Mouse (Mus musculus) ovary, postnatal 10 days (tissue): Measurements from ENCODE around the gene Adcy6.

ENCODE experiments used
- DNase-seq: peaks from one replicate; pipeline ENCODE4 v3.0.0; 2022; ENCODE audit warnings: low spot score

The Adcy6 gene

GRCm38 (mm10) chr15:98609331-98610130, at the start of gene Adcy6:
Gene Adcy6 (minus strand): TSS chr15:98610076.
- peak; percentile 70 for DNase-seq

DNA sequence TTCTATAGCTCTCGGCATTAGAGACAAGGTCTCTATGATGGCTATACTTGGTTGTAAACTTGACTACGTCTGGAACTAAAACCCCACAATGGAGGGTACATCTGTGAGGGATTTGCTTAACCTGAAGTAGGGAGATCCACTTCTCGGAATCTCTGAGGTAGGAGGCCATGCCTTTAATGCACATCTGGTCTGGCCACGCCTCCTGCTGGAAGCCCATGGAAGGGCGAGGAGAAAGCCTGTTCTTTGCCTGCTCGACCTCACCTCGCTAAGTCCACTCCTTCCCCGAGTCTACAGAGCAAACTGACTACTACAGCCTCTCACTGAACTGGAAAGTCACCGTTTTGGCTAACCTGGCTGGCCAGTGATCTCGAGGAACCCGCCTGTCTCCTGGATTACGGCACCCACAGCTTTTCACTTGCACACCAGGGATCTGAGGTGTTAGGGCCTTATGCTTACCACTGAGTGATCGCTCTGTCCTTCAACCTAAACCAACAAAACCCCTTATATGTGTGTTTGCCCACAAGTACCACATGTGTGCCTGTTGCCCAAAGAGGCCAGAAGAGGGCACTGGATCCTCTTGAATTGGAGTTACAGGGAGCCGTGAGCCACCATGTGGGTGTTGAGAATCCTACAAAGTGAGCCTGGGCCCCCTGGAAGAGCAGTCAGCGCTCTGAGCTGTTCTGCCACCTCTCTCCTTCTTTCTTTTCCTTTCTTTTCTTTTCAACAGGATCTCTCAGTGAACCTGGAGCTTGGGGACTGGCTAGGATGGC, 47.3 kb upstream of the Adcy6 start:
- DNase-seq = no peak

DNA sequence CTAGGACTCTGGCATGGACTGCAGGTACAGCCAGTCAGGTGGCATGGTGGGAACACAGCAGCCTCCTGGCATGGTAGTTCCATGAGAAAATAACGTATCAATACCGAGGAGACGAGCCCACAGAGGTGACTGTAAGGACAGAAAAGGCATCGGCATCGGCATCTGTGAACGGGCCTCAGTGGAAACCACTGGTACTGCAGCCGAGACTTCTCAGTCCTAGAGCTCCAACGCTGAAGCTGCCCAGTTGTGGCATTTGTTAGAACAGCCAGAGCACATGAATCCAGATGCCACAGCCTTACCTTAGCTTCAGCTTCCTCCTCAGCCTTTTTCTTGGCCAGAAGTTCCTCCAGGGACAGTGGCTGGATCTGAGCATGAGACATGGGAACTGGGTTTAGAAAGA, 42.3 kb upstream of the Adcy6 start:
- DNase-seq = no peak

GRCm38 (mm10) chr15:98651431-98651830, 41.6 kb upstream of the Adcy6 start:
- DNase-seq = no peak

GRCm38 (mm10) chr15:98648071-98648470, 38.2 kb upstream of the Adcy6 start:
- no peak for DNase-seq

DNA sequence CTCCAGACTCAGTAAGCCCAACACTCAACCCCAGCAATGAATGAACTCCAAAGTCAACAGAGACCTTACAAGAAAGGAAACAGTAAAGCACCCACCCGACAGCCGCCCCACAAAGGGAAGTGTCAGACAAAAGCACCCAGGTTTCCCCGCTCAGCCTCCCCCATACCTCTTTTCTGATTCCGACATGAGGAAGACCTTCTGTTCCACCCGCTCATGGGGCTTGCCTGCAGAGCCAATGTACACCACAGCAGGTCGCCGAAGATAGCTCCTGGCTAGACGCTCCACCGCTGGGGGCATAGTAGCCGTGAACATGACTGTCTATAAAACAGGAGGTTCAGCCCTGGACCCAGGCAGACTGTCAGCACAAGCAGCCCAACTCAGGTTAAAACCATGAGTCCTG, 37.4 kb upstream of the Adcy6 start:
- DNase-seq = no peak

DNA sequence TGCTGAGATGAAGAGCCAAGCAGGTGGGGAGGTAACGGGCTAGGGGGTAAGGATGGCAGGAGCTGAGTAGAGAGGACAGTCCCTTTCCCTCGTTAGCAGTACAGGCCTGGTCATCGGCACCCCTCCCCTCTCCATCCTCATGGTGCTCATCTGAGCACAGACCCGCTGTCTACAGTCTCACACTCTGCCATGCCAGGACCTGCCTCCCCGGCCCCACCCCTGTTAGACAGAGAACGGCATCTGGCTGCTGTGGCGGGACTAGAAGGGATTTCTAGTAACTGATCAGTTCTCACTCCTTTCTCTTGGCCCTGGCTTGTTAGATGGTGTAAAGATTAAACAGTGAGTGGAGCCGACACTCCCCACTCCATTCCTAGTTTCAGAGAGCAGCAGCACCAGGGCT, 36.9 kb upstream of the Adcy6 start:
- no peak for DNase-seq

GRCm38 (mm10) chr15:98645057-98646026, 35.5 kb upstream of the Adcy6 start:
- DNase-seq = no peak

DNA sequence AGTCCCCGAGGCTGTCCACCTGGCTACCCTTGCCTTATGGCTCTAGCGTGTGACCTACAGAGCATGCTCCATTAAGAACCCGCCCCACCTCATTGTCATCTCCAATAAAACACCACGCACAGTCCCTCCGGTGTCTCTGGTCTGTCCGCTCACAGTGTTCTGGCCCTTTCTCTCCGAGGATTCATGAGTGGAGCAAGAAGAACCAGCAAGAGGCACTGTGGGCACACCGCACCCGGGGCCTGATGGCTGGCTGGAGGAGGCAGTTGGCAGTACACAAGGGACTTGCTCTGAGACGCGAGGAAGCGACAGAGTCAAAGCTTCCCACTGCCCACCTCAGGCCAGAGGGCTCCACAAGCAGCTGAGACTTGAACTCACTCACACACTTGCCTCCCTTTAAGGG, 34.5 kb upstream of the Adcy6 start:
- no peak for DNase-seq

DNA sequence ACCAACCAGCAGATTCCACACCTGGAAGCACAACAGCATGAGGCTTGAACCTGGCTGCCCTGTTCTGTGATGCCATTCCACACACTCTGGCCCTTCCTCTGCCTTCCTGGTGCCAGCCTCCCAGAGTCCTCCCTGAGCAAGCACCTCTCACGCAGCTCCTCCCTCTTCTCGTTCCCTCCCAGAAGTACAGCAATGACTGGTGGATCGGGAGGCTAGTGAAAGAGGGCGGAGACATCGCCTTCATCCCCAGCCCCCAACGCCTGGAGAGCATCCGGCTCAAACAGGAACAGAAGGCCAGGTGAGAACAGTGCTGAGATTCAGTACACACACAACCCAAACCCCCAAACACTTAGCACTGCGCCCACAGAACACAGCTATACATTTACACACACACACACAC, 30.3 kb upstream of the Adcy6 start:
- DNase-seq = no peak

DNA sequence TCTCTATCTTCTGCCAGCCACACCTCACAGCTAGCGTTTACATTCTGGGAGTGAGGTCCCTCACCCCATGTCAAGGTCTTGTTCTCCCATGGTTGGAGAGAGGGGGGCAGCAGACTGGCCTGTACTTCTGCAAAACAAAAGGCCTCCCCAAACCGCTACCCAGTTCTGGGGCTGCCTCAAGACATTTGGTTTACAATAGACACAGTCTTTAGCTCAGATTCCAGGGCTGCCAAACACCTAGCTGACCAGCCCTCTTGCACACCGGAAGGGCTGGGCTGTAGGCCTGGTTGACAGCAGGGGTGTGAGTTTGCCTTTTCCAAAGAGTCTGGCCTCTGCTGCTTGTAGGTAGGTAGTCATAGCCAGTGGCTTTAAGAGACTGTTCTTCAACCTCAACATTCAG, 27.3 kb upstream of the Adcy6 start:
- DNase-seq = no peak

DNA sequence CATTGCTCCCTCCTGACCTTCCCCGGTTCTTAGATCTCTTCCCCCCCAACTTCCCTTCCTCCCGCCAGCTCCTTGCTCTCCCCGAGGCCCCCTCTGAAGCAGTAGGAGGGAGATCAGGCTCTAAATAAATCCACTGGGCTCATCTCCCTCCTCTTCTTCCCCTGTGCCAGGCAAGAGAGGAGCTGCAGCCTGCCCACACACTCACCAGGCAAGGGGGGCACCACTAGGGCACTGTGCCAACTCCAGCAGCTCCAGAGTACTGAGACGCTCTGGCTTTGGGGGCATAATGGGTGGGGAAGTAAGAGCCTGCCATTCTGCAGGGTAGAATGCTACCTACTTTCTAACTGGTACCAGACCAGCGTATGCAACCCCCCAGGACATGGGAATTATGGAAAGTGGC, 26.6 kb upstream of the Adcy6 start:
- no peak for DNase-seq

- no peak for DNase-seq
Observed at GRCm38 (mm10) chr15:98635291-98635841, 25.5 kb upstream of the Adcy6 start.

DNA sequence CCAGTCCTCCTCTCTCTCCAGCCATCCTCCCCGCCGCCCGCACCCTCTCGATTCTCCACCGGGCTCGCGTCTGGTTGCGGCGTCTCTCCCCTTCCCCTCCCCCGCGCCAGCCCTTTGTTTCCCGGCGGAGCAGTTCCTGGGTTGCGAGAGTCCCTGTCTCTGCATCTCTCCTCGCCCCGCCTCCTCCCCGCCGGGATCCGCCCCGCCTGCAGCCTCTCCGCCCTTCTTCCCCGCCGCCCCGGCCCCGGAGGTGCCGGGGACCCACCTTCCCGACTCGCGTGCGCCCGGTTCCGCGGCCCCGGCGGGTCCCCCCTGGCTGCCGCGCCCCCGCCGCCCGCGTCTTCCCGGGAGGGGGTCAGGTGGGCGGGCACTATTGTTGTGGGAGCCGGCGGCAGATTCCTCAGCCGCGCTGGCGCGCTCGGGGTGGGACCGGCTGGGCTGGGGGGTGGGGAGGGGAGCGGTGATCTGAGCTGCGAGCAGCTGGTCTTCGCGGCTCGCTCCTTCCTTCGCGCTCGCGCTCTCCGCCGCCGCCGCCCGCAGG, 24.7 kb upstream of the Adcy6 start:
- DNase-seq = peak; percentile 70

- no peak for DNase-seq
Observed at GRCm38 (mm10) chr15:98633822-98634470, 24.1 kb upstream of the Adcy6 start.

GRCm38 (mm10) chr15:98632921-98633320, 23.0 kb upstream of the Adcy6 start:
- no peak for DNase-seq

DNA sequence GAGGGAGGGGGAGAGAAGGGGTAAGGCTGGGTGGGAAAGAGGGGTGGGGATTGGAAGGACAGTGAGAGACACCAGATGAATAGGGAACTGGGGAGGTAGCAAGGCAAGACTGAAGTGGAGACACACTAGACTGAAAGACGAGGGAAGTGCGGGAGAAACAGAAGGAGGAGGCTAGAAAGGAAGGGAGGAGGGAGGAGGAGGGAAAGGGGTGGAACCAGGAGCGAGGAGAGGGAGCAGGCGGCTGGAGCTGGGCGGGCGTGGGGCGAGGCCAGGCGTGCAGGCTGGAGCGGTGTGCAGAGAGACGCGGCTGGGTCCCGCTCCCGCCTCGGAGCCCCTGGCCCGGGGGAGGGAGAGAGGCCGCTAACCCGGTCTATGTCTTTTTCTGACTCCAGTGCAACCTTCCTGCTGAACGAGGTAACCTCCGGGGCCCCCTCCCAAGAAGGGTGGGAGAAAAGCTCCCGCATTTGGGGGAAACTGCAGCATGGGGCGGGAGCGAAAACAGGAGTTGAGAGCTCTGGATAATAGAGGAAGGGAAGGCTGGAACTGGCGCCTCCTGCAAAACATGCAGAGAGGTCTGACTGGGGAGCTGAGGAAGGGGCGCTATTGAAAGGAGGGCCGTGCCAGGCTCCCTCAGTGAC, 22.4 kb upstream of the Adcy6 start:
- DNase-seq = peak; percentile 52

DNA sequence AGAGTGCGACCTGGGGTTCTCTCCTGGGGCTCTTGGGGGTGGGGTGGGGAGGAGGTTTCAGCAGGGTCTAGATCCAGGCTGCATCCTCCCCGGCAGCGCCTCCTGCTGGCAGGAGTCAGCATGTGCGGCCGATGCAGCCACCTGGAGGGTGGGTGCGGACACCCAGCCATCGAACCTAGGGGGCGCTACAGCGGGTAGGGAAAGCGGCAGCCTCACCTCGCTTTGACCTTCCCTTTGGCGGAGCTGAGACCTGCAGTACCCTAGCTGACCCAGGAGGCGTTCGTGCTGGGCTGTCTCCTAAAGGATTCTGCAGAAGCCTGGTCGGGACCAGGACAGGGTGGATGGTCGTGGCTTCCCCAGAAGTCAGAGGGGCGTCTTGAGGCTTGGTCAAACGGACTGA, 21.6 kb upstream of the Adcy6 start:
- DNase-seq = peak; percentile 54

DNA sequence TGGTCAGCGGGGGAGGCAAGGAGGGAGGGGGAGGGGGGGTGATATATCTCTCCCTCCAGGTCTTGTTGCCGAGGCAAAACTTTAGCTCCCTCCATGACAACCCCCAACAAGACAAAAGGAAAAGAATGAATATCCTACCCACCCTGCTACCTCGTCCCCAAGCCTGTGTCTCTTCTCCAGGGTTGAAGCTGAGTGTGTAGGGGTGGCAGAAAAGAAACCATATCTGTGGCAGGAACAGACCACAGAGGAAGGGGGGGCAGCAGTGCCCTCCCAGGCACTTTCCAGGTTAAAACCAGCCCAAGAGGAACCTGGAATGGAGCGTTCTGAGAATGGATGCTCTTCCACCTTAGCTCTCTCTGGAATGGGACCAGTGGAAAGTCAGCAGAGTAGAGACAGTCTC, 20.7 kb upstream of the Adcy6 start, which contains the start of gene Cacnb3:
TSS of gene Cacnb3 (plus strand) at position 301 of the 400 bp plus-strand sequence.
- no peak for DNase-seq

DNA sequence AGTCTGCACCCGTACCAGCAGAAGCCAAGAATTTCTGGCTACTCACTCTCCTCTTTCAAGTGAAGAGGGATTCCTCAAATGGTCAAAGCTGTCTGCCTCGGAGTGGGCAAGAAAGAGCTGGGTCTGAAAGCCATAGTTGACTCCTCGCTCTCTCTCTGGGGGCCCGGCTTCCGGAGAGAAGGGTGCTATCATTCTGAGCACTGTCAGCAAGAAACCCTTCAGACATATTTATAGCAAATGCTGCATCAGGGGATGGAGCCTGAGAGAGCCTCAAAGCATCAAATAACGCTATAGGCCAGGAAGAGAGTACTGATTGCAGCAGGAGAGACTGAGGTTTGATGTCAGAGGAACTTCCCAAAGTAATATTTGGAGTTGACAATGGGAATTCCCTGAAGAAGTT, 19.6 kb upstream of the Adcy6 start:
- DNase-seq = no peak
